Mouse (Mus musculus): ENCODE data around the gene Cdkn1a.

Gene Cdkn1a

GRCm38 (mm10) chr17:29120666-29121065 is 29.9 kb downstream of the Cdkn1a start:
- peak in 1 of 2 experiments; percentile 37 for DNase-seq

GRCm38 (mm10) chr17:29122817-29123216 is 32.0 kb downstream of the Cdkn1a start:
- DNase-seq, result no peak

GRCm38 (mm10) chr17:29123578-29124174 is 32.9 kb downstream of the Cdkn1a start:
- DNase-seq, result no peak

- DNase-seq, result no peak
These were observed 35.8 kb downstream of the Cdkn1a start for GRCm38 (mm10) chr17:29126561-29126960.

- DNase-seq, result no peak
These were observed 38.6 kb downstream of the Cdkn1a start for GRCm38 (mm10) chr17:29129341-29129740.

GRCm38 (mm10) chr17:29135066-29135465 is 44.3 kb downstream of the Cdkn1a start:
- DNase-seq, result peak in 1 of 2 experiments; percentile 32

GRCm38 (mm10) chr17:29136236-29136635 is 45.5 kb downstream of the Cdkn1a start:
- peak; percentile 41 to 57 for DNase-seq

- no peak for DNase-seq
These were observed 47.1 kb downstream of the Cdkn1a start for GRCm38 (mm10) chr17:29137906-29138305.

- DNase-seq, result no peak
These were observed 50.8 kb downstream of the Cdkn1a start for GRCm38 (mm10) chr17:29141577-29141976.

- DNase-seq, result no peak
These were observed 52.5 kb downstream of the Cdkn1a start for GRCm38 (mm10) chr17:29143266-29143665.

GRCm38 (mm10) chr17:29145101-29145500 is 54.3 kb downstream of the Cdkn1a start:
- DNase-seq, result no peak

GRCm38 (mm10) chr17:29147273-29147672 is 56.5 kb downstream of the Cdkn1a start:
- no peak for DNase-seq

- DNase-seq, result no peak
These were observed 57.0 kb downstream of the Cdkn1a start for GRCm38 (mm10) chr17:29147773-29148172.

GRCm38 (mm10) chr17:29149766-29150165 is 59.0 kb downstream of the Cdkn1a start:
- peak; percentile 30 to 56 for DNase-seq
